Mouse (Mus musculus) layer of hippocampus, postnatal 14 days (tissue): ENCODE results near the gene Elmo3. TPM values are rescaled to one million over a fixed set of nuclear protein-coding genes. Genes with fewer than 3 reads are reported as not detected.
A peak's percentile ranks its signal among the peaks of the same experiment; 100 is the strongest.

Experiments used
- DNase-seq, 2 experiments: peaks; one replicate each; pipeline ENCODE4 v3.0.0; 2021 to 2022; ENCODE audit warnings: low spot score in 2 of 2, mixed read lengths in 1 of 2
- total RNA-seq, 2 experiments: library from RNA; stranded (reverse); gene quantifications; 2 replicates each; pipeline ENCODE4 v1.2.3; 2021

Gene Elmo3
- total RNA-seq, 2 experiments from 2014 or later = 1.2 to 1.4 TPM

DNA sequence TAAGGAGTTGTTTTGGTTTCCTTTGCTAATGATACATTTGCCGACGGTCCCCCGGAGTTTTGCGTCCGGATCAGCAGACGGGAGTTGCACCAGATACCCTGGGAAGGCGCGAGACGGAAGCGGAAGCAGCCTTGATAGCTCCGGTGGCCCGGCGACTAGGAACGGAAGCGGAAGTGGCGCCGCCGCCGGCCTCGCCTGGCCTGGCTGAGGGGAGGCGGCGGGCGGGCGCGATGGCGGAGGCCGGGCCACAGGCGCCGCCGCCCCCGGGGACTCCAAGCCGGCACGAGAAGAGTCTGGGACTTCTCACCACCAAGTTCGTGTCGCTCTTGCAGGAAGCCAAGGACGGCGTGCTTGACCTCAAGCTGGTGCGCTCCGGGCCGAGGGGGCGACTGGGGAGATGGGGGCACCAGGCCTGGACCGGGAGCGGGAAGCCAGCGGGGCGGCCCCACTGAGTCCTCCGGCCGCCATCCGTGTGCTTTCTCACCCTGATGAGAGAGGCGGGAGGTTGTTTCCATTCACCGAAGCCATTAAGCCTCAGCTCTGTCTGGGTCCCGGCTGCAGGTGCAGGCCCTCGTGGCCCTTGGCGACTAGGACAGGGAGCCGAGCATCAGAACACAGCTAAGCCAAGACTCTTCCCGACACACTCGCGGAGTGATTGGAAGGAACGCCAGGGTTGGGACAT is 7.7 kb upstream of the Elmo3 start, which contains the start of gene E2f4:
TSS of gene E2f4 (plus strand) at position 153 of the 682 bp plus-strand sequence.
- DNase-seq = peak; percentile 88 to 94

DNA sequence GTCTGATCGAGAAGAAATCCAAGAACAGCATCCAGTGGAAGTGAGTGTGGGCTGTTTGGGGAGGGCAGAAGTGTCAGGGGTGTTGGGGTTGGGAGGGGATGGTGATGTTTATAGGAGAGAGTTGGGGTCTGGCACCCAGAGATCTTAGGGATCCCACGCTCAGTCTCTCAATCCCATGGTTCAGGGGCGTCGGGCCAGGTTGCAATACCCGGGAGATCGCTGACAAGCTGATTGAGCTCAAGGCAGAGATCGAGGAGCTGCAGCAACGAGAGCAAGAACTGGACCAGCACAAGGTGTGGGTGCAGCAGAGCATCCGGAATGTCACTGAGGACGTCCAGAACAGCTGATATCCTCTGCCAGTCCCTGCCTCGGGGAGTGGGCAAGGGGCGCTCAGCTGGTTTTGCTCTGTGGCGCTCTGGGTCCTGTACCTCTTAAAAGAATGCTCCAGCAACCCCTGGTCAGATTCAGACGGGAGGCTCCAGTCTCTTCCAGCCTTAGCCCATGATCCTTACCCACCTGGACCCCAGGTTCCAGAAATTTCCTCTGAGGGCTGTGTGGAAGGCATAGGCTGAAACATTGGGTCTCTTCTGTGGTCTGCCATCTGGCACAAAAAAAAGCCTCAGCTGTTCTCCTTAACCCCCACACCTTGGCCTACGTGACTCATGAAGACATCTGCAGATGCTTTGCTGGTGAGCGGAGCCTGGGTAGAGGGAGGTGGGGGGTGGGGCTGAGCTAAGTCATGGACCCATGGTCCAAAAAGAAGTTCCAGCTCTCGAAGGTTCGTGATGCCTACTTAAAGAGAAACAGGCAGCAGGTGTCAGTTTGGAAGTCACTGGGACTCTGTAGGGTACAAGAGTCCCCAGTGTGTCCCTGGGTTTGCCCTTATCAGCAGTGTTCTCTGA is 6.8 kb upstream of the Elmo3 start:
- no peak for DNase-seq

DNA sequence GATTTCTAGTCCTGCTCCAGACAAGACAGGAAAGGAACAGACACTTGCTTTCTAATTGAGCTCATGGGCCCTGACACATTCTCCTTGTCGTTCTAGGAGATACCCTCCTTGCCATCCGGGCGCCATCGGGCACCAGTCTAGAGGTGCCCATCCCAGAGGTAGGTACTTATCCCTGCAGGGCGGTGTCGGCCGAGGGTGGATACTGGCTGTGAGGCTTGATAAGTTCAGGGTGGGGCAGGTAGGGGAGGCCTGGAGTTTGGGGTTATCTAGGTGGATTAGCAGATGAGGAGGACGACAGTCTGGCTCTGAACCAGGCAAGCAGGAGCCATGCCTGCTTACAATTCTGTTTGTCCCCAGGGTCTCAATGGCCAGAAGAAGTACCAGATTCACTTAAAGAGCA is 5.4 kb upstream of the Elmo3 start:
- no peak for DNase-seq

DNA sequence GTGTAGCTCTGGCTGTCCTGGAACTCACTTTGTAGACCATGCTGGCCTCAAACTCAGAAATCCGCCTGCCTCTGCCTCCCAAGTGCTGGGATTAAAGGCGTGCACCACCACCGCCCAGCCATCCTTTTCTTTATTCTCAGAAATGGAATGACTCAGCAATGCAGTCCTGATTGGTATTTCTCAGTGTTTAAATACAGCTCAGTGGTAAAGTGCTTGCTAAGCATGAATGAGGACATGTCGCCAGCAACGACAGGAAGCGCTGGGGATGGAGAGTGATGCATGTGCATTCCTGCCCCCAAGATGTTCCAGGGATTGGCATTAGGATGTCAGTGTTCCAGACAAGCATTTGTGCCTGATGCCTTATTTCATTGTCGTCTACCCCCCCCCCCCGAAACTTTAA is 2.0 kb upstream of the Elmo3 start:
- DNase-seq = no peak

DNA sequence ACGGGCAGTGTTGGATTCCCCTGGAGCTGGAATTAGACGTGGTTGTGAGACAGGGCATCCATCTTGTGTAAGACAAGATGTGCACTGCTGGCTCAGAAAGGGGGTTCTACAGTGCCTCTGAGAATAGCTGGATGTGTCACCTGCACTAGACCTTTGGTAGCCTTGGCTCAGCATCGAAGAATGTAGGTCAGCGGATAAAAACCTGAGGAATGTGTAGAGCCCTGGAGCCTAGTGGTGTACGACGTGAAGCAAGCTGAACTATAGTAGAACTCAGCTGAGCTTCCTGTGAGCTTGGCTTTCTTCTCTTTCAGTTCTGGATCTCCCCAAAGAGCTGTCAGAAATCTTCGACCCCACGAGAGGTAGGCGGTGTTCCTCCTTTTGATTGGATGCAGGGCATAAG is 1.5 kb upstream of the Elmo3 start:
- no peak for DNase-seq

DNA sequence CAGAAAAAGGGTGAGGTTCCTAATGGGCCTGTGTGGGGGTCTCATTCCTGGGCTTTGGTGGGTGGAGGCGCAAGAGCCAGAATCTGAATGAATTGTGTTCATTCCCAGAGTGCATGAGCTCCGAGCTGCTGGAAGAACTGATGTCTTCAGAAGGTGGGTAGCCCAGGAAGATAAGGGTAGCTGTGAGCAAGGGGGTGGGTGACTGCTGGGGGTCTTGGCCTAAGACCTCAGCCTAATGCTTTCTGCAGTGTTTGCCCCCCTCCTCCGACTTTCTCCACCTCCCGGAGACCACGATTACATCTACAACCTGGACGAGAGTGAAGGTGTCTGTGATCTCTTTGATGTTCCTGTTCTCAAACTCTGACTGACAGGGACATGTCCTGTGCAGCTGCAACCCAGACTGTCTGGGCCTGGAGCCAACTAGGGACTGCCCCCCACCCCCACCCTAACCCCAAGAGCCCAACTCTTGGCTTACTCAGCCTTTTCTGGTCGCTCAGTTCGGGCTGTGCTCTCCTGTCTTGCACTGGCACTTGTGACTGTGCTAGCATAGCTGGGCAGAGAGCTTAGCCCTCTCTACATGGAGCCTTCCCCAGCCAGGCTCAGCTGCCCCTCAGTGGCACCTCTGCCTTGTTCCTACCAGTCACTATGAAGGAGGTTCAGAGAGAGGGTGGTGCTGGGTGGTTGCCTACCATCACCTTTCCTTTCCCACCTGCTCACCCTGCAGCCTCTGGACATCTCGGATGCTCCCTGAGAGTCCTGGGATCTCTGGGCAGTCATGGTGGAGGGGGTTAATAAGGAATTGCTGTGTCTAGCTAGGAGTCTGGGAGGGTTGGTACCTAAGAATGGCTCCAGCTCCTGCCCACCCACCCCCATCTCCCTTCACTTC is 833 bp upstream of the Elmo3 start:
- no peak for DNase-seq

DNA sequence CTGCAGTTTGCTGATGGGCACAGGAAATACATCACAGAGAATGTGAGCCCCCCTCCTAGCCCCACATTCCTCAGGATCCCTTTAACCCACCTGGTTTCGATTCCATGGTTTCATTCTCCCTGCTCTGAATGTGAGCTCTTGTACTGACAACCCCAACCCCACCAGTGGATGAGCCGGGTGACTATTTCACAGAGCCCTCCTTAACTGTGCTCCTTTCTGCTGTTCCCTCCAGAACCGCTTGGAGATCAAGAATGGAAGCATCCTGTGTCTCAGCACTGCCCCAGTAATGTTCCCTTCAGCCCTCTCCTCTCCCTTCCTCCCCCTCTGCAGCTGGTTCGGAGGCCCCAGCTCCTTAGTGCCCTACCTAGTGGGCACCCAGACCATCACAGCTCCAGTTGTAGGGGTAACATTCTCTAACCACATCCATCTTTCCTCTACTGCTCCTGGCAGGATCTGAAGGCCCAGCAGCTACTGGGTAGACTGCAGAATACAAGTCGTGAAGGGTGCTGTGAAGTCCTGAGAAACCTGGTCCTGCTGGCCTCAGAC is 818 bp downstream of the Elmo3 start:
- DNase-seq = no peak

DNA sequence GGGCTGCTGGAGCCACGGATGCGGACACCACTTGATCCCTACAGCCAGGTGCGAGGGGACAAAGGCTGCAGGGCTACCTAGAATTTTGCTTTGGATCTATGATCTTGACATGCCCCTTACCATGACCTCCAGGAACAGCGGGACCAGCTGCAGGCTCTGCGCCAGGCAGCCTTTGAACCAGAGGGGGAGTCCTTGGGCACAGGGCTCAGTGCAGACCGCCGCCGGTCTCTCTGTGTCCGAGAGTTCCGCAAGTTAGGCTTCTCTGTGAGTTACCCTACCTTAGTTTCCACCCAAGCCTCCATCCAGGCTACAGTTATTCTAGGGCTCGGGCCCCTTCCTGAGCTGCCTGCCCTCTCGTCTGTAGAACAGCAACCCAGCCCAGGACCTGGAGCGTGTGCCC is 2.3 kb downstream of the Elmo3 start:
- DNase-seq = no peak

DNA sequence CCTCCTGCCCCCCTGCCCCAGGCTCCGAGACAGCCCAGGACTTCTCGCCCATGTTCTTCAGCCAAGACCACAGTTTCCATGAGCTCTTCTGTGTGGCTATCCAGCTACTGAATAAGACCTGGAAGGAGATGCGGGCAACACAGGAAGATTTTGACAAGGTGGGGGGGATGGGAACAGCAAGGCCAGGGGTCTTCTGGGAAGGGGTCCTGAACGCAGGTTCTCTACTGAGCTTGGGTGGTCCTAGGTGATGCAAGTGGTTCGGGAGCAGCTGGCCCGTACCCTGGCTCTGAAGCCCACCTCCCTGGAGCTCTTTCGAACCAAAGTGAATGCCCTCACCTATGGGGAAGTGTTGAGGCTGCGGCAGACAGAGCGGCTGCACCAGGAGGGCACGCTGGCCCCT is 3.0 kb downstream of the Elmo3 start:
- no peak for DNase-seq

DNA sequence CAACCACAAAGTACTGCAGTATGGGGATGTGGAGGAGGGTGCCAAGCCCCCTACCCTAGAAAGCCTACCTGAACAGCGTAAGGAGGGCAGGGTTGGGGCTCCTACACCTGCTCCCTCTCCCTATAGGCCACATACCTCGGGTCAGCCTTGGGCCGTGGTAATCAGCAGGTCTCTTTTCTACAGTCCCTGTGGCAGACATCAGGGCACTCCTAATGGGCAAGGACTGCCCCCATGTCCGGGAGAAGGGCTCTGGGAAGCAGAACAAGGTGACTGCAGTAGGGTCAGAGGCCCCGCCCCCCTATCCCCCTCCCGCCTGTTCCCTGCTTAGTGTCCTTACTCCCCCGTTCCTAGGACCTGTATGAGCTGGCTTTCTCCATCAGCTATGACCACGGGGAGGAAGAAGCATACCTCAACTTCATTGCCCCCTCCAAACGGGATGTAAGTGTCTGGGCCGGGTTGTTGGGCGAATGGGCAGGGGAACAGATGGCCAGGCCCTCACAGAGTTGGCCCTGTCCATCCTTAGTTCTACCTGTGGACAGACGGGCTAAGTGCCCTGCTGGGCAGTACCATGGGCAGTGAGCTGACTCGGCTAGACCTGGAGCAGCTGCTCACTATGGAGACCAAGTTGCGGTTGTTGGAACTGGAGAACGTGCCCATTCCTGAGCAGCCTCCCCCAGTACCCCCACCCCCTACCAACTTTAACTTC is 3.9 kb downstream of the Elmo3 start:
- DNase-seq = no peak

DNA sequence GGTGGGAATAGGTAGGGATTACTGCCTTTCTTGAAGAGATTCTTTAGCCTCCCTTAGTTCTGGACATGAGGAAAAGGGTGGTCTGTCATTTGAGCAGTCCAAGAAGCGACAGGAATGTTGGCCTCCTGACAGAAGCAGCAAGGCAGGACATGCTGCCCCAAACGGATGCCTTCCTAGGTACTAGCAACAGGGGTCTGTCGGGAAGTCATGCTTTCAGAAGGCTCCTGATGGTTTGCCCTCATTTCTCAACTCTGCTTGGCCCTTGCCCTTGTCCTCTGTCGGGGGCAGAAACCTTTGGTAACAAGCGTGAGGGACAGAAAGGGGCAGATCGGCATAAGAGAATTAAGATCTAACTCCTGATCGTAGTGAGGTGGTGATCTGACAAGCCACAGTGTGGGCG is 4.7 kb downstream of the Elmo3 start:
- no peak for DNase-seq

DNA sequence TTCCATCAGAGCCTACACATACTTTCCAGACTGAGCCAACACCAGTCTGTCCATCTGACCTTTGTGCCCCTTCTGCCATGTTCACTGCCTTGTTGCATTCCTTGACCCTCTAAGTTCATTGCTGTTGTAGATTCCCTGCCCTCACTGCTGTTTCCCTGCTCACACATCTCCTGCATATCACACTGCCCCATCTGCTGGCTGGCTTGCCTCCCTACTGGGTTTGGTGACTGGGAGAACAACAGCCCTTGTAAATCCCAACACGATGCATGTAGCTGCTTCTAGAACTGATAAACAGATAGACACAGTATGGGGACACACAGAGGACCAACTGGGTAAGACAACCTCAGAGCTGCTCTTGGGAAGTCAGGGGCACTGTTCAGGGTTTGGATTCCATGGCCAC is 6.3 kb downstream of the Elmo3 start:
- no peak for DNase-seq

DNA sequence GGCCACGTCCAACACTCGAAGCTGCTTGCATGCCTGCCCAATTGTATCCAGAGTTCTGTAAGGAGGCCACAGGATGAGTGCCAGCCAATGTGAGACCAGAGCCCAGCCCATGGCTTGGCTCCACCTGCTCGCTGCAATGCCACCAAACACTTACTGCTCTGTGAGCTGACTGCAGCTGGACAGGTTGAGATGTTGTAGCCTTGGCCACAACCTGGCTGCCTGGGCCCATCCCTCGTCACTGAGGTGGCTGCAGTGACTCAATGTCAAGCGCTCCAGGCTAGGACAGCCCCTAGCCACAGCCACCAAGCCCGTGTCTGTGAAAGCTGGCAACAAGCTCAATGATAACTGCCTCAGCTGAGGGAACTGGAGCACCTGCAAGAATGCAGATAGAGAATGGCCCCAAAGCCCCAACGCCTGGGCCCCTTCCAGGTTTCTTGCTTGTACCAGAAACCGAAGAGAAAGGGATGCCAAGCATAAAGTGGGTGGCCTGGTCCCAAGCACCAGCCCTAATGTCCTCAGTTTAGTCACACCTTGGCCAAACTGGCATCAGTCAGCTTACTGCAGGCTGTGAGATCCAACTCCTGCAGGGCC is 7.6 kb downstream of the Elmo3 start:
- DNase-seq = no peak

DNA sequence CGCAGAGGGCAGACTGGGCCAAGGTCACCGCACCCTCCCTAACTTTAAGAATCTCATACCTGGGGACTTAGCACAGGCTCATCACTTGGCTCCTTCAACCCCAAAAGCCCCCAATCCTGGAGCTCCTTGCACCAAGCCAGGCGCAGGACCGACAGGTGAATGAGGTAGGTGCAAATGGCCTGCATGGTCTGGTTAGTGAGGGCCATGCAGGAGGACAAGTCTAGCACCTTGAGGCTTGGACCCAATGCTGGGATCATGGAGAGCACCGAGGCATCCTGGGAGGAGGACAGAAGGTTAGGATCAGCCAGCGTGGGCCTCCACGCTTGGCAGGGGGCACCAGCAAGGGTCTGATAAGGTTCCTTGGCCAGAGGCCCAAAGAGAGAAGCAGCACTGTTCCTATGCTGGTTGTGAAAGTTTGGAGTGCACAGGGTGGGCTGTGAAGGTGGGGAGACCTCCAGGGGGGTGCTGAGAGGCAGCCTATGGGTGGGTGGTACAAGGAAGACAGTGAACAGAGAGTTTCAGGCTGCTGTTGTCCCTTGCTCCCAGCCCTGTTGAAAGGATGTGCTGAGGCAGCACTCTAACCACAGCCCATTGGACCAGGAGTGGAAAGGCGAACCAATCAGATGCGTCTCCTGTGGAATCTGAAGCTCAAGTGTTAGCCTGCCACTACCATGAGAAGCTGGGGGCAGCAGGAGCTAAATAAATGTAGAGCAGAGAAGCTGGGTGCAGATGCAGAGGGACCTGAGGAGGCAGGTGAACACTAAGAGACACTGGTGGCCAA is 8.4 kb downstream of the Elmo3 start:
- DNase-seq = no peak

DNA sequence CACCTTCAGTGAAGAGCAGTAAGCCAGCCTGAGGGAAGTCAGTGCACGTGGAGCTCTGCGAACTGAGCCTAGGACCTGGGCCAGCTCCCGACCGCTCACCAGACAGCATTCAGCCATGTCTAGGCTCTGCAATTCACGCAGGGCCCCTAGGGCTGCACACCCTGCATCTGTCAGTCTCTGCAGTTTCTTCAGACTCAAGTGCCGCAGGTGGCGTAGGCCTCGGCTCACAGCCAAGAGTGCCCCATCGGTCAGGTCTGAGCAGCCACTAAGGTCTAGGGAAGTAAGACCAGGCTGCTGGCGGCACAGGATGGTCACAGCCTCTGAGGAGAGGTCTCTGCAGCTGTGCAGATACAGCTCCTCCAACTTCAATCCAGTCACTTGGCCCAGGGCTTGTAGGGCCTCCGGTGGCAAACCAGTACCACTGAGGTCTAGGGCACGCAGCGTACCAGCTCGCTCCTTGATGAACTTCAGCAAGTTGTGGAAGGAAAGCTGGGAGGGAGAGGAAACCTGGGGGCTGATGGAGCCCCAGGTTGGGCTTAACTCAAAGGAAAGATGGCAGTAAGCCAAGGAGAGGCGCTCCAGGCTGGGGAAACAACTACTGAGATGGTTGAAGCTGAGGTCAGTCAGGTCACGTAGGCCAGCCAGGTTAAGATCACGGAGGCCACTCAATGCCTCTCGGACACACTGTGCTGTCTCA is 9.8 kb downstream of the Elmo3 start:
- no peak for DNase-seq

DNA sequence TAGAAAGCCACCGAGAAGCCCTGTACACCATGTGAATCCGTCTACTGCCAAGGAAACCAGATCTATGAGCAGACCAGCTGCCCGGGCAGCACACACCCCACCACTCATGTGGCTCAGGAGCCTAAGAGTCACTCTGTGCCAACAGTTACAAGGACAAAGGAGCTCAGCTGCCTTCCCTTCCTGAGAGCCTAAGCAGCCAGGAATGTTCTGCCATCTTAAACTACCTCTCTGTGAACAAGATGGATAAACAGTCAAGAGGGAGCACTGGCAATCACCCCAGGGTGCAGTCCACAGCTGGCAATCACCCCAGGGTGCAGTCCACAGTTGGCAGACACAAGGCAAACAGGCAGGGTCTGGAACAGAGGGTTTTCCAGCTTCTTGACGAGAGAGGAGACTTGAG is 12.5 kb downstream of the Elmo3 start:
- DNase-seq = no peak

DNA sequence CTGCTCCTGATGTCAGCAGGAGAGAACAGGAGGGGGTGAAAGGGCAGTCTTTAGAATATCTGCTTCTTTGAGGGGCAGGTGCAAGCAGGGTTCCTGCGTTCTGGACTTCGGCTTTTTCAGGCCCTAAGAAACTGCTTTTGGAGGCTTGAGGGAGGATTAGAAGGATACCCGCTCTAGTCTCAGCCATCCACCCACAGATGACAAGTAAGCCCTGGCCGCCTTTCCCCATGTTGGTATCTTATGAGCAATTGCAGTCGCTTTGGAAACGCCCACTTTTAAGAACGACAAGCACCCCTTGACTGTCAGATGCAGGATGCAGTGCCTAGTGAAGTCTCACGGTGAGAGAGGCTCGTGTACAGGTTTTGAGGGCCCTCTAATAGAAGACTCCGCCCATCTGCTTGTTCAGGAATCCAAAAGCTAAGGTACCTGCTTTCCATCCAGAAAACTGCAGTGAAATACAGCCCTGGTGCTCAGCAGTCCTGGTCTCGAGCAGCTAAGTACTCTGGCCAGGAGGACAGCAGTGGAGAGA is 13.3 kb downstream of the Elmo3 start:
- no peak for DNase-seq

DNA sequence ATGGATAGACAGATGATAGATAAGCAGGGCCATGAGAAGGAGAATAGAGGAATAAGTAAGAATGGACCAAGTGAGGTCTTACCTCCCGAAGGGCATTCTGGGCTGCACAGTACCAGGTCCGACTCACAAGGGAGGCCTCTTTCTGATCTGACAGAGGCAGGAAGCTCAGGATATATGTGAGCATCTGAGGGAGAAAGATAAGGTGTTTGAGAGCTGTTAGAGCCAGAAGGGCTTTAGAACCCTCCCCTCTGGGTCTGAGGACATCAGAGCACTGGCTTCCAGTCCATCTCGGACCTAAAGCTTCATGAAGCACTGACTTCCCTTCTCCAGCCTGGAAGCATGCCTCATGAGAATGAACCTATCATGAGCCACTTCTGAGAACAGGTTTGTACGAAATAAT is 17.8 kb downstream of the Elmo3 start:
- no peak for DNase-seq

DNA sequence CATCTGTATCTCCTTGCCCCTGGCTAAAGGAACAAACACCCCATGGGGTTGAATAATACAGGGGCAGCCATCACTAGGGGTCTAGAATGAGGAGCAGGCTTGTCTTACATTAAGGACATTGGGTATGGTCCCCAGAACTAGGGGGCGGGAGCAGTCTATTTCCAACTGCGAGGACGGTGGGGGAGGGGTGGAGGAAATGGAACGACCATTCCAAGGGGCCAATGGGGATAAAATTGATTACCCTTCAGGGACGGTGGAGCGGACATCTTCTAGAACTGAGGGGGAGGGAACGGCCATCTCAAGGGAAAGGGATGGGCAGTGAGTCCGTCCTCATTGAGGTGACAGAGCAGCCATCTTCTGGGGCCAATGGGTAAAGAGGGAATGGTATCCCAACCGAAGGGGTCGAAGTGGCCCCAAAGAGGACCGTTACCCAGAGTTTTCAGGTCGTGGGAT is 20.3 kb downstream of the Elmo3 start:
- DNase-seq = no peak
